Mouse (Mus musculus): ENCODE measurements around the gene Iqce. TPM values are rescaled to one million over a fixed set of nuclear protein-coding genes. Genes with fewer than 3 reads are reported as not detected.

Iqce gene
- polyA plus RNA-seq, 1 experiment from 2014 or later, result 29.4 TPM

DNA sequence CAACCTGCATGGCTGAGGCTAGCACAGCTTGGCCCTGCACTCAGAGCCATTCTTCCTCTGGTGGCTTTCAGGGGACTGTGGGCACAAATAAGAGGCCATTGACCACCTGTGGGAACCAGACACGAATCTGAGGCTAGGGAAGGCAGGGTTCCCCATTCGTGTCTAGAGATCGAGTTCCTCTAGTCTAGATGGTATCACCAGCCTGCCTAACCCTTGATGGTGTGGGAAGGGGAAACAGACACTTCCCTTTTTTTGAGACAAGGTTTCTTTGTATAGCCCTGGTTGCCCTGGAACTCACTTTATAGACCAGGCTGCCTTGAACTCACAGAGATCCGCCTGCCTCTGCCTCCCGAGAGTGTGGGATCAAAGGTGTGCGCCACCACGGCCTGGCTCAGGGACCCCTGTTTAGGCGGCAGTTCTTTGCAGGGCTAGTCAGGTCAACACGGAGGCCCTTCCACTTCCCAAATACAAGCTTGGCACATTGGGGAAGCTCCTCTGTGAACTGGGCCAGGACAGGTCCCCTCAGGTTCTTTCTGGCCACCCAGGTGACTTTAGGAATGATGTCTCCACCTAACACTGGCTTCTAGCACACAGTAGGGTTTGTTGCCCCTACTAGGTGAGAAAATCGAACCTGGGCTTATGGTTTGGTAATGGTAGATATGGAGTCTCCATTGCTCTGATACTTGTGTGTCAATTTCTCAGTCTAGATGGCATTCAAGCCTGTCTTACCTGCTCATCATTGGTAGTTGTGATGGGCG lies 29.0 kb upstream of the Iqce start:
- peaks cover 8% of the 10 kb centered on the region for H3K4me1 ChIP-seq (replicated peaks)
- no peak overlapping the region for H3K4me2 ChIP-seq
- no peaks in the 10 kb centered on the region for H3K9me3 ChIP-seq
- H3K36me3 ChIP-seq, result no peaks in the 10 kb centered on the region
- no peak for ATAC-seq (ENCODE audit: low FRiP score, low read depth)
- H3K27me3 ChIP-seq, result peaks cover 18% of the 10 kb centered on the region
- H3K9ac ChIP-seq, result no peak overlapping the region
- 91% methylated on average over 11 of the region's 11 CpGs for WGBS
- no peak overlapping the region for H3K27ac ChIP-seq (replicated peaks)
- no peak overlapping the region for H3K4me3 ChIP-seq

DNA sequence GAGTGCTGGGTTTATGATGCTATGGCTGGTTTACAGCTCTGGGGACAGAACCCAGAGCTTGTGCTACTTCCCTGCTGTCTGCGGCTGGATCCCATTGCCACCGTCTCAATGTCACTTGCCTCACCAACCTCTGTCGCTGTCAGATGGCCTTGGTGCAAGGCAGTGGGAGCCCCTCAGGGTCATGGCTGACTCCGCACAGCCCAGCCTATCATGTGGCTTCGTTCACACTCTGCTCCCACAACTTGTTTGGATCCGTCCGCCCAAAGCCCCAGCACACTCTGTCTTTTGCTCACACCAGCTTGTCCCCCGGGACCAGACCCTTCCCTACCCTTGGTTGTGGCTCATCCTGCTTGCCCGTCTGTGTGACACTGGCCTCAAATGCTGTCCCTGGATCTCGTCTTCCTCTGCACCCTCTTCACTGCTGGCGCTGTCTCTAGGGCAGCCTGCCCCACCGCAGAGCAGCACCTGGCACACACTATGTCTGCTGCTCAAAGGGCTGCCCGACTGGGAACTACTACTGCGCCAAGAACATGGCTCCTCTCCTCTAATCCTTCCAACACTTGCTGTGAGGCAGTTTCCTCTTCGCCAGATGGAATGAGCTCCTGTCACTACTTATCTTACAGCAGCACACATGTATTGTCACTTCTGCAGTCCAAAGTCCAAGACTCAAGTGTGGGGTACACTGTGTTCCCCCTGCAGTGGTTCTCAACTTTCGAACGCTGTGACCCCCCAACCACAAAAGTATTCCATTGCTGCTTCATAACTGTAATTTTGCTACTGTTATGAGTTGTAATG lies 25.0 kb upstream of the Iqce start:
- no peak for ATAC-seq (ENCODE audit: low FRiP score, low read depth)
- WGBS, result 81% methylated on average over 17 of the region's 17 CpGs

DNA sequence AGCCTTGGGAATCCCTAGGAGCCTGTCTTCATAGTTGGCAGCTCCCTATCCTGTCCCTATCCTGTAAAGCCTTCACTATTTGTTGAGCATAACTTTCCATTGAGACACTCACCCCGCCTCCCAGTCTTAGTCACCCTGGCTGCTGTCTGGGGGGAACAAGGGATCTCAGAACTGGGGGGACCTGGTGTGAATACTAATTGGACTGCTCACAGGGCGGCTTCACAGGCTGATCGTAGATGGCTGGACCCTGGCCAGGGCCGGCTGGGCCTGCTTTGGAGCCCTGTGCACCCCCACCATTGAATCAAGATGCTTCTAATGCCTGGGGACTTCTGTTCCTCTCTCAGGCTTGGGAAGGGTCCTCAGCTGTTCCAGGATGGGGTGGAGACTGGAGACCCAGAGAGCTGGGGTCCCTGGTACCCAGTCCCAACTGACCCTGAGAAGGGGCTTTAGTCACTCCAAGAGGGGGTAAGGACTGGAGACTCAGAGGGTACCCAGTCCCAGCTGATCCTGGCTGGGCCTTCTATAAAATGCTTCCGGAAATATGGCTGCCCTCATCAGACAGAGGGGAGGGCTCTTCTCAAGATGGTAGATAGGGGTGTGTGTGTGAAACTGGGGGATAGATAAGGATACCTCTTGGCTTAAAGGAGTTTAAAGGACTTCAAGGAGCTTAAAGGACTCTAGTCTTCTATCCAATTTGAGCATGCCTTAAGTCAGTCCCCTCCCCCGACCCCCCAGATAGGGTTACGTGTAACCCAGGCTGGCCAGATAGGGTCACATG lies 24.1 kb upstream of the Iqce start:
- Histone ChIP-seq H3K4me3 (no peak overlapping the region), H3K4me2 (no peak overlapping the region), H3K4me1 (replicated peaks) (peaks cover 22% of the 10 kb centered on the region), H3K9ac (no peak overlapping the region), H3K9me3 (no peaks in the 10 kb centered on the region), H3K27me3 (no peaks in the 10 kb centered on the region), H3K36me3 (no peaks in the 10 kb centered on the region), H3K27ac (replicated peaks) (peak overlapping the region; percentile 56)
- peak; percentile 83 for ATAC-seq (ENCODE audit: low FRiP score, low read depth)
- 57% methylated on average over 7 of the region's 7 CpGs for WGBS

More for the DNA sequence above, 25.0 kb upstream of the Iqce start:
- H3K9ac ChIP-seq, result no peak overlapping the region
- no peak overlapping the region for H3K4me2 ChIP-seq
- no peaks in the 10 kb centered on the region for H3K27me3 ChIP-seq
- no peaks in the 10 kb centered on the region for H3K36me3 ChIP-seq
- no peak overlapping the region for H3K27ac ChIP-seq (replicated peaks)
- peaks cover 22% of the 10 kb centered on the region for H3K4me1 ChIP-seq (replicated peaks)
- H3K4me3 ChIP-seq, result no peak overlapping the region
- no peaks in the 10 kb centered on the region for H3K9me3 ChIP-seq

DNA sequence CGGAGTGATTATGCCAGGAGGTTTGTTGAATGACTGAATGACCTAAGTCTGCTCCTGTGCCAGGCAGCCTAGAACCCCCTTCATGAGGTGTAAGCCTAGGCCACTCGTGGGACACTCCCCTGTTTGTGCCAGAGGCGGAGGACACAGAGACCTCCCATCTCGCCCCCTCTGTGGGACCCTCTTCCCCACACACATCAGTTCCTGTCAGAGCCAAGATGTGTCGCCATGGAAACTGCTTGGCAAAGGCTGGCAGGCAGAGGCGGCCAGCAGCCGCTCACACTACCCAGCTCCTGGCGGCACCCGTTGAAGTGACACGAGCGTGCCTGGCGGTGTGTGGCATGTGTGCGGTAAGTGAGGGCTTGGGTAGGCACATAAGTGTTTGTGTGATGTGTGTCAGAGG lies 21.6 kb upstream of the Iqce start, which contains the start of gene Amz1:
Gene Amz1, plus strand, starts transcription at position 306 of the 400 bp plus-strand sequence.
- ATAC-seq (ENCODE audit: low FRiP score, low read depth), result peak; percentile 70
- no peak within 1 kb of the TSS; the same call in 1 of the 2 replicates for H3K4me3 ChIP-seq

DNA sequence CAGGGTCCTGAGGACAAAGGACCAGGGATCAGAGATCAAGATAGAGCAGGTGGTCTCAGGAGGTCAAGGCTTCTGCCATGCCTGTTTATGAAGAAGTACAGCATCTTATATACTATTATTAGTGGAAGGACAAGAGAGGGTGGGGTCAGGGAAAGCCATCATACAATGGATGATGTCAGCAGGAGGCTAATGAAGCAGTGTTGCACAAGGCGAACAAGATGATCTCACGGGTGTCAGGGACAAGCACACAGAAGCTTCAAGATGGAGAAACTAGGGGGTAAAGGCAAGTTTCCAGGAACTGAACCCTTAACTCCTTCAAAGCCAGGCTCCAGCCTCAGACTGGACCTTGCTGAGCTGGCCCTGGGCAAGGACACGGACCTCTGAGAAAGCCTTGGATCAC lies 19.9 kb upstream of the Iqce start:
- H3K9ac ChIP-seq, result no peak overlapping the region
- no peaks in the 10 kb centered on the region for H3K9me3 ChIP-seq
- no peak for ATAC-seq (ENCODE audit: low FRiP score, low read depth)

More for the DNA sequence above, 21.6 kb upstream of the Iqce start, which contains the start of gene Amz1:
- H3K9ac ChIP-seq, result no peak within 1 kb of the TSS
- 32% methylated on average over 13 of the region's 13 CpGs for WGBS
- peak within 1 kb of the TSS; percentile 39; the same call in 1 of the 2 replicates for H3K27ac ChIP-seq (replicated peaks)
- H3K4me1 ChIP-seq (replicated peaks), result peaks cover 22% of the 10 kb centered on the region
- H3K9me3 ChIP-seq, result no peaks in the 10 kb centered on the region
- peaks cover 10% of the 10 kb centered on the region for H3K36me3 ChIP-seq
- H3K4me2 ChIP-seq, result peak within 1 kb of the TSS; percentile 39
- H3K27me3 ChIP-seq, result no peaks in the 10 kb centered on the region

DNA sequence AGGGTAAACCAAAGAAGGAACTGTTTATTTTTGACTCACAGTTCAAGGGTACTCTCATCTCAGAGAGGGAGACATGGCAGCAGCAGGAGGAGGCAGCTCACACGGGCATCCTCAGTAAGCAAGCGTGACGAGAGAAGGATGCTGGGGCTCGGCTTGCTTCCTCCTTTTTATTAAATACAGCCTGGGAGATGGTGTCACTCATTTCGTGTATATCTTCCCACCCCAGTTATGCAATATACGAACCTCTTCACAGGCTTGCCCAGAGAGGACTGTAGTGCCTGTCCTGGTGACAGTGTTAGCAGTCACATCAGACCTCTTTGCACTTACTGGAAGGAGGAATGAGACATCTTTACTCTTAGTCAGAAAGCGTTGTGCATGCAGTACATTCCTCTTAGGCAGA lies 18.6 kb upstream of the Iqce start:
- Histone ChIP-seq H3K27ac (replicated peaks) (no peak overlapping the region), H3K4me2 (no peak overlapping the region), H3K36me3 (peaks cover 35% of the 10 kb centered on the region), H3K27me3 (no peaks in the 10 kb centered on the region), H3K9me3 (no peaks in the 10 kb centered on the region), H3K9ac (no peak overlapping the region), H3K4me1 (replicated peaks) (peaks cover 22% of the 10 kb centered on the region), H3K4me3 (no peak overlapping the region)
- no peak for ATAC-seq (ENCODE audit: low FRiP score, low read depth)
- WGBS, result 81% methylated on average over 7 of the region's 7 CpGs

More for the DNA sequence above, 19.9 kb upstream of the Iqce start:
- Histone ChIP-seq H3K4me3 (no peak overlapping the region), H3K27ac (replicated peaks) (no peak overlapping the region), H3K27me3 (no peaks in the 10 kb centered on the region), H3K36me3 (peaks cover 25% of the 10 kb centered on the region), H3K4me2 (no peak overlapping the region), H3K4me1 (replicated peaks) (peaks cover 22% of the 10 kb centered on the region)
- WGBS, result 79% methylated on average over 3 of the region's 3 CpGs

DNA sequence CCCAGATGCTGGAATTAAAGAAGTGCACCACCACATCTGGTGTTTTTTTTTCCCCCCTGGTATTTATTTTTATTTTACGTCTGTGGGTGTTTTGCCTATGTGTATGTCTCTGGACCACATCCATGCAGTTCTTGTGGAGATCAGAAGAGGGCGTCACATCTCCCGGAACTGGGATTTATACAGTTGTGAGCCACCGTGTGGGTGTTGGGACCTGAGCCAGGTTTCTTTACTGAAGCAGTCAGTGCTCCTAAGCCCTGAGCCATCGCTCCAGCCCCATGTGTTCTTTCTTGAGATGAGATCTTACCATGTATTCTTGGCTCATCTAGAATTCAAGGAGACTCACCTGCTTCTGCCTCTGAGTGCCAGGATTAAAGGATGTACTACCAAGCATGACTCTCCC lies 8.9 kb upstream of the Iqce start:
- no peaks in the 10 kb centered on the region for H3K27me3 ChIP-seq
- H3K27ac ChIP-seq (replicated peaks), result no peak overlapping the region
- H3K4me2 ChIP-seq, result no peak overlapping the region
- H3K9me3 ChIP-seq, result no peaks in the 10 kb centered on the region
- no peak overlapping the region for H3K4me3 ChIP-seq
- WGBS, result 84% methylated on average over 5 of the region's 5 CpGs
- H3K9ac ChIP-seq, result no peak overlapping the region
- no peak for ATAC-seq (ENCODE audit: low FRiP score, low read depth)
- H3K36me3 ChIP-seq, result peaks cover 54% of the 10 kb centered on the region
- peaks cover 4% of the 10 kb centered on the region for H3K4me1 ChIP-seq (replicated peaks)

DNA sequence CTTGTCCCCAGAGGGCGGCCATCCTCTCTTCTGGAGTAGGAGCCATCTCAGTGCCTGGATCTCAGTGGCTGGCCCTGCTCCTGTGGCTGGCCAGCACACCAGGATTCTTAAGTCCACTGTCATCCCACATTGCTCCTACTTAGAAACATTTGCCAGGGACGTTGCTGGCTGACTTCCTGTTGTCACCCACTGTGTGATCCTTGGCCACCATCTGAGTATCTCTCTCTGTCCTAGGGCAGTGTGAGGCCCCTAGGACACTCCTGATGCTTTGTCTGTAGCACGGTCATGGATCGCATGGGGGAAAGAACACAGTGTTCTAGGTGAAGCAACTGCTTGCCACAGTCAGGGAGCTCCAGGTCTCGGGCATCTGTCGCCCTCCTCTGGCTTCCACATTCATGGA lies 8.1 kb upstream of the Iqce start:
- H3K36me3 ChIP-seq, result peaks cover 51% of the 10 kb centered on the region
- H3K27ac ChIP-seq (replicated peaks), result no peak overlapping the region
- WGBS, result 90% methylated on average over 6 of the region's 6 CpGs
- no peaks in the 10 kb centered on the region for H3K9me3 ChIP-seq
- no peak overlapping the region for H3K4me3 ChIP-seq
- no peak overlapping the region for H3K9ac ChIP-seq
- no peak overlapping the region for H3K4me2 ChIP-seq
- ATAC-seq (ENCODE audit: low FRiP score, low read depth), result no peak
- no peaks in the 10 kb centered on the region for H3K27me3 ChIP-seq
- H3K4me1 ChIP-seq (replicated peaks), result peaks cover 12% of the 10 kb centered on the region

DNA sequence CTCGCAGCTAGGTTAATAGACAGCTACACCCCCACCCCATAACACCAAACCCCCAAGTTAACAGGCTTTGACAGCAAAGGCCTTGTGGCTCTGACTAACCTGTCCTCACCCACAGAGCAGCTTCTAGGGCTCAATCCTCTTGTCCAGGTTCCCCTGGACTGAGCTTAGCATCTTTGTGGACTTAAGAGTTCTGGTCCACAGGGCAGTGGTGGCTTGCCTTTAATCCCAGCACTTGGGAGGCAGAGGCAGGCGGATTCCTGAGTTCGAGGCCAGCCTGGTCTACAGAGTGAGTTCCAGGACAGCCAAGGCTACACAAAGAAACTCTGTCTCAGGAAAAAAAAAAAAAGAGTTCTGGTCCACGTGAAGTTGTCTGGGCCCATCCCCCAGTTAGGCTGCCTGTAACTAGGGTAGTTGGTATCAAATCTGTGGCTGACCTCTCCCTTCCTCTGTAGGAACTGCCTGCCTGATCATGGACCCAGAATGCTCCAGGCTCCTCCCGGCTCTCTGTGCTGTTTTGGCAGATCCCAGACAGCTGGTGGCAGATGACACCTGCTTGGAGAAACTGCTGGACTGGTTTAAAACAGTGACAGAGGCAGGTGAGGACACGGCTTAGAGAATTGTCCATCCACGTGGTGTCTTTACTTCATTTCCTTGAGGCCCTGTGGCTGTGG lies 3.5 kb upstream of the Iqce start:
- H3K27ac ChIP-seq (replicated peaks), result peak overlapping the region; percentile 92
- no peaks in the 10 kb centered on the region for H3K27me3 ChIP-seq
- H3K4me3 ChIP-seq, result peak overlapping the region; percentile 70
- H3K4me1 ChIP-seq (replicated peaks), result peaks cover 34% of the 10 kb centered on the region
- peaks cover 9% of the 10 kb centered on the region for H3K36me3 ChIP-seq
- H3K9me3 ChIP-seq, result no peaks in the 10 kb centered on the region
- WGBS, result 63% methylated on average over 7 of the region's 7 CpGs
- H3K9ac ChIP-seq, result peak overlapping the region; percentile 78
- H3K4me2 ChIP-seq, result peak overlapping the region; percentile 73
- ATAC-seq (ENCODE audit: low FRiP score, low read depth), result no peak

DNA sequence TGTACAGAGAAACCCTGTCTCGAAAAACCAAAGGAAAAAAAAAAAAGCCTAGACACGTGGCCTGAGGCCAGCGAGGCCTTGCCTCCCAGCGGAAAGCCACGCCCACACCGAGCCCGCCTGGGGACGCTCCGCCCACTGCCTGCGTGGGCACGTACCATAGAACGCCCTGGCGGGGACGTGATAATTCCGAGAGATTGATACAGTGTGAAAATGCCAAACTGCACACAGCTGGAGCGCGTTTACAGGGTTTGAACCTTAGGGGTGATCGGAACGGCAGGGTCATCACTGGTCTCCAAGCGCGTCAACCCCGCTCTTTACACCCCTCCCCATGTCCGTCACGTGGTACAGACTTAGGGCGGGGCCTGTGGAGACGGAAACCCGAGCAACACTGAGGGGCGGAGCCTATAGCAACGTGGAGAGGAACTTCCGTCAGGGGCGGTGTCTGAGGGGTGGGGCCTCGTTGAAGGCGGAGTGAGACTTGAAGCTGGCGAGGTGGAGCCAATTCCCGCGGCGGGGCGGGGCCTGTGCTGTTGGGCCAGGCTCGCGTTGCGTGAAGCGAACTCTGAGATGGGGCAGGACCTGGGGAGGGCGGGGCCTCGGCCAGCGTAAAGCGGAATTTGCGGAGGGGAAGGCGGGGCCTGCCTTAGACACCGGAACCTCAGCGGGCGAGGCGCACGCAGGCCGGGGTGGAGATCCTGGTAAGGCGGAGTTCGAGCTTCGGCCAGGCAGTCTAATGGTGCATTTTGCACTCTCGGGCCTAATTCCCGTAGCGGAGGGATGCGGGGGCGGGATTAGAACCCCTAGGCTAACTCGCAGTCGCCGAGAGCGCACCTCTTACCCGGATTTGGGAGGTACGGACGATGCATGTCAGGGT lies 2.4 kb upstream of the Iqce start, which contains the start of gene Brat1:
Gene Brat1, plus strand, starts transcription at position 634 of the 874 bp plus-strand sequence.
- Histone ChIP-seq H3K9ac (peak within 1 kb of the TSS; percentile 78), H3K4me3 (peak within 1 kb of the TSS; percentile 70), H3K9me3 (no peaks in the 10 kb centered on the region), H3K27ac (replicated peaks) (peak within 1 kb of the TSS; percentile 92), H3K36me3 (no peaks in the 10 kb centered on the region), H3K4me1 (replicated peaks) (peaks cover 43% of the 10 kb centered on the region), H3K27me3 (no peaks in the 10 kb centered on the region), H3K4me2 (peak within 1 kb of the TSS; percentile 73)
- peak; percentile 95 for ATAC-seq (ENCODE audit: low FRiP score, low read depth)
- WGBS, result under 1% methylated on average over 69 of the region's 69 CpGs

All from hindbrain, embryonic 15.5 days (tissue).